Mouse (Mus musculus) embryonic facial prominence, embryonic 15.5 days (tissue): Measurements from ENCODE around the gene Gm17535. TPM values are rescaled to one million over a fixed set of nuclear protein-coding genes. Genes with fewer than 3 reads are reported as not detected.
"Not testable (repeated sequence)": the region's sequence is repeated elsewhere in the genome, so short reads cannot be mapped to it uniquely, and the experiment has no call there.

Experiments used
- ATAC-seq: fragments of 200-750 bp; cut with Nextera tagmentation; 2 replicates; pipeline ENCODE4 v1.8.0; 2017; ENCODE audit warnings: low read depth, moderate TSS enrichment; ENCODE audit not compliant: insufficient number of reproducible peaks, low FRiP score, low TSS enrichment
- H3K27ac ChIP-seq: fragments of 300-500 bp; sonication (generic); replicated peaks from 2 replicates; pipeline ENCODE4 v1.5.1; 2015; ENCODE audit warnings: mild to moderate bottlenecking, inconsistent platforms
- H3K27me3 ChIP-seq: fragments of 300-500 bp; sonication (generic); 2 replicates; pipeline ENCODE4 v1.6.1; 2015; ENCODE audit warnings: inconsistent platforms
- H3K36me3 ChIP-seq: fragments of 300-500 bp; sonication (generic); 2 replicates; pipeline ENCODE4 v1.6.1; 2015; ENCODE audit warnings: mild to moderate bottlenecking, inconsistent platforms
- H3K4me1 ChIP-seq: fragments of 300-500 bp; sonication (generic); 2 replicates; pipeline ENCODE4 v1.6.1; 2015; ENCODE audit warnings: inconsistent platforms
- H3K4me2 ChIP-seq: fragments of 300-500 bp; sonication (generic); replicated peaks from 2 replicates; pipeline ENCODE4 v1.6.1; 2015; ENCODE audit warnings: mild to moderate bottlenecking, inconsistent platforms
- H3K4me3 ChIP-seq: fragments of 300-500 bp; sonication (generic); replicated peaks from 2 replicates; pipeline ENCODE4 v1.5.1; 2015; ENCODE audit warnings: mild to moderate bottlenecking, inconsistent platforms
- H3K9ac ChIP-seq: fragments of 300-500 bp; sonication (generic); 2 replicates; pipeline ENCODE4 v1.6.1; 2015; ENCODE audit warnings: inconsistent platforms
- H3K9me3 ChIP-seq: fragments of 300-500 bp; sonication (generic); replicated peaks from 2 replicates; pipeline ENCODE4 v1.6.1; 2016; ENCODE audit warnings: inconsistent platforms
- WGBS: fragments of 180-500 bp; shearing (Covaris S2); methylation state at CpG from one replicate; pipeline ENCODE4 v1.1.7; 2015; 5-methylcytosine and 5-hydroxymethylcytosine counted together
- polyA plus RNA-seq: library from polyadenylated mRNA; unstranded; fragments of >200 nt; fragmentation: Nextera tagmentation; extraction: Ambion mirVana; gene quantifications from 2 replicates; pipeline ENCODE4 v1.2.1, GENCODE M21; 2015

Gene Gm17535
- polyA plus RNA-seq, result not detected in 2 replicates

- not testable (repeated sequence) for H3K27me3 ChIP-seq, ATAC-seq, H3K4me2 ChIP-seq, H3K4me3 ChIP-seq, H3K4me1 ChIP-seq, H3K36me3 ChIP-seq, H3K9ac ChIP-seq, H3K27ac ChIP-seq, H3K9me3 ChIP-seq
- WGBS, result 43% methylated on average over 1 of the region's 8 CpGs
Measured at GRCm38 (mm10) chr9:3034299-3034698, at the start of gene Gm17535. Gene Gm17535 (plus strand): TSS chr9:3034599.

GRCm38 (mm10) chr9:3000445-3000972, 33.9 kb upstream of the Gm17535 start, which contains the start of gene Gm10722:
Gene Gm10722 (plus strand): TSS chr9:3000922.
- not testable (repeated sequence) for H3K27ac ChIP-seq, H3K9ac ChIP-seq, H3K27me3 ChIP-seq, H3K36me3 ChIP-seq, H3K9me3 ChIP-seq, H3K4me3 ChIP-seq, H3K4me2 ChIP-seq, ATAC-seq, H3K4me1 ChIP-seq
- WGBS, result 73% methylated on average over 12 of the region's 12 CpGs

DNA sequence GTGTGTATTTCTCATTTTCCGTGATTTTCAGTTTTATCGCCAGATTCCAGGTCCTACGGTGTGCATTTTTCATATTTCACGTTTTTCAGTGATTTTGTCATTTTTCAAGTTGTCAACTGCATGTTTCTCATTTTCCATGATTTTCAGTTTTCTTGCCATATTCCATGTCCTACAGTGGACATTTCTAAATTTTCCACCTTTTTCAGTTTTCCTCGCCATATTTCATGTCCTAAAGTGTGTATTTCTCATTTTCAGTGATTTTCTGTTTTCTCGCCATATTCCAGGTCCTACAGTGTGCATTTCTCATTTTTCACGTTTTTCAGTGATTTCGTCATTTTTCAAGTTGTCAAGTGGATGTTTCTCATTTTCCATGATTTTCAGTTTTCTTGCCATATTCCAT, 33.4 kb upstream of the Gm17535 start:
- not testable (repeated sequence) for H3K36me3 ChIP-seq, H3K9me3 ChIP-seq, H3K27ac ChIP-seq, H3K4me1 ChIP-seq, H3K9ac ChIP-seq, H3K4me3 ChIP-seq, H3K4me2 ChIP-seq, H3K27me3 ChIP-seq, ATAC-seq
- WGBS, result 65% methylated on average over 8 of the region's 8 CpGs

GRCm38 (mm10) chr9:3001948-3002659, 32.3 kb upstream of the Gm17535 start:
- WGBS, result 67% methylated on average over 9 of the region's 11 CpGs
- not testable (repeated sequence) for H3K27ac ChIP-seq

GRCm38 (mm10) chr9:3002794-3003396, 31.5 kb upstream of the Gm17535 start, which contains the start of gene Gm11168:
Gene Gm11168 (plus strand): TSS chr9:3003346.
- not testable (repeated sequence) for H3K9me3 ChIP-seq, H3K4me1 ChIP-seq, H3K36me3 ChIP-seq, ATAC-seq, H3K9ac ChIP-seq, H3K4me3 ChIP-seq, H3K27me3 ChIP-seq, H3K27ac ChIP-seq, H3K4me2 ChIP-seq
- 74% methylated on average over 6 of the region's 14 CpGs for WGBS

More at GRCm38 (mm10) chr9:3001948-3002659, 32.3 kb upstream of the Gm17535 start:
- peak; percentile 87 for ATAC-seq
- not testable (repeated sequence) for H3K36me3 ChIP-seq, H3K4me1 ChIP-seq, H3K9ac ChIP-seq, H3K27me3 ChIP-seq, H3K9me3 ChIP-seq, H3K4me2 ChIP-seq, H3K4me3 ChIP-seq

GRCm38 (mm10) chr9:3006179-3006578, 28.2 kb upstream of the Gm17535 start:
- not testable (repeated sequence) for H3K4me1 ChIP-seq, H3K4me3 ChIP-seq, H3K27me3 ChIP-seq, H3K27ac ChIP-seq, H3K36me3 ChIP-seq, ATAC-seq, H3K4me2 ChIP-seq, H3K9ac ChIP-seq, H3K9me3 ChIP-seq
- 83% methylated on average over 1 of the region's 5 CpGs for WGBS

- WGBS, result 75% methylated on average over 8 of the region's 8 CpGs
- peak; percentile 79 for ATAC-seq
Measured at GRCm38 (mm10) chr9:3006636-3007035, 27.8 kb upstream of the Gm17535 start.

GRCm38 (mm10) chr9:3007272-3007671, 27.1 kb upstream of the Gm17535 start:
- H3K9me3 ChIP-seq, H3K27me3 ChIP-seq, H3K36me3 ChIP-seq, H3K27ac ChIP-seq, H3K4me2 ChIP-seq, H3K4me3 ChIP-seq, H3K9ac ChIP-seq, H3K4me1 ChIP-seq: not testable (repeated sequence)
- 75% methylated on average over 8 of the region's 9 CpGs for WGBS
- peak; percentile 32 for ATAC-seq

More at GRCm38 (mm10) chr9:3006636-3007035, 27.8 kb upstream of the Gm17535 start:
- not testable (repeated sequence) for H3K9ac ChIP-seq, H3K36me3 ChIP-seq, H3K4me2 ChIP-seq, H3K27me3 ChIP-seq, H3K9me3 ChIP-seq, H3K4me3 ChIP-seq, H3K4me1 ChIP-seq, H3K27ac ChIP-seq

DNA sequence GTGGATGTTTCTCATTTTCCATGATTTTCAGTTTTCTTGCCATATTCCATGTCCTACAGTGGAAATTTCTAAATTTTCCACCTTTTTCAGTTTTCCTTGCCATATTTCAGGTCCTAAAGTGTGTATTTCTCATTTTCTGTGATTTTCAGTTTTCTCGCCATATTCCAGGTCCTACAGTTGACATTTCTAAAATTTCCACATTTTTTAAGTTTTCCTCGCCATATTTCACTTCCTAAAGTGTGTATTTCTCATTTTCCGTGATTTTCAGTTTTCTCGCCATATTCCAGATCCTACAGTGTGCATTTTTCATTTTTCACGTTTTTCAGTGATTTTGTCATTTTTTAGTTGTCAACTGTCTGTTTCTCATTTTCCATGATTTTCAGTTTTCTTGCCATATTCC, 25.1 kb upstream of the Gm17535 start:
- not testable (repeated sequence) for H3K9ac ChIP-seq, H3K27ac ChIP-seq, H3K27me3 ChIP-seq, H3K4me3 ChIP-seq, H3K9me3 ChIP-seq, H3K4me1 ChIP-seq, H3K4me2 ChIP-seq, H3K36me3 ChIP-seq
- no CpG with 5 or more reads among the region's 5 CpGs for WGBS
- ATAC-seq, result peak; percentile 57; the same call in 1 of the 2 replicates

DNA sequence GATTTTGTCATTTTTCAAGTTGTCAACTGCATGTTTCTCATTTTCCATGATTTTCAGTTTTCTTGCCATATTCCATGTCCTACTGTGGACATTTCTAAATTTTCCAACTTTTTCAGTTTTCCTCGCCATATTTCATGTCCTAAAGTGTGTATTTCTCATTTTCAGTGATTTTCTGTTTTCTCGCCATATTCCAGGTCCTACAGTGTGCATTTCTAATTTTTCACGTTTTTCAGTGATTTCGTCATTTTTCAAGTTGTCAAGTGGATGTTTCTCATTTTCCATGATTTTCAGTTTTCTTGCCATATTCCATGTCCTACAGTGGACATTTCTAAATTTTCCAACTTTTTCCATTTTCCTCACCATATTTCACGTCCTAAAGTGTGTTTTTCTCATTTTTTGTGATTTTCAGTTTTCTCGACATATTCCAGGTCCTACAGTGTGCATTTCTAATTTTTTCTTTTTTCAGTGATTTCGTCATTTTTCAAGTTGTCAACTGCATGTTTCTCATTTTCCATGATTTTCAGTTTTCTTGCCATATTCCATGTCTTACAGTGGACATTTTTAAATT, 22.3 kb upstream of the Gm17535 start:
- H3K4me3 ChIP-seq, H3K4me2 ChIP-seq, H3K9ac ChIP-seq, H3K36me3 ChIP-seq, H3K9me3 ChIP-seq, H3K27me3 ChIP-seq, H3K27ac ChIP-seq, ATAC-seq, H3K4me1 ChIP-seq: not testable (repeated sequence)
- WGBS, result 78% methylated on average over 3 of the region's 7 CpGs

- H3K4me2 ChIP-seq, H3K27ac ChIP-seq, H3K9ac ChIP-seq, H3K9me3 ChIP-seq, H3K4me1 ChIP-seq, H3K4me3 ChIP-seq, H3K27me3 ChIP-seq, H3K36me3 ChIP-seq: not testable (repeated sequence)
- peak; percentile 55 for ATAC-seq
- 55% methylated on average over 1 of the region's 11 CpGs for WGBS
Measured at GRCm38 (mm10) chr9:3012733-3013279, 21.6 kb upstream of the Gm17535 start, which contains the start of gene Gm10721. Gene Gm10721 (plus strand): TSS chr9:3013140.
